In genomic region chr3:108256719-108257637, GRCm38 (mm10) we compare ENCODE assay signal across 8 mouse cellular contexts. TPM values are rescaled to one million over a fixed set of nuclear protein-coding genes. Genes with fewer than 3 reads are reported as not detected.
A peak's percentile ranks its signal among the peaks of the same experiment; 100 is the strongest.
DNase-seq lines count a peak whose midpoint lies in the region; ATAC-seq and TF ChIP-seq lines count a peak whose summit lies in the region.

Gene Psma5 (plus strand): TSS chr3:108256926.

- H3K4me2 ChIP-seq in kidney, embryonic 14.5 days (replicated peaks; ENCODE audit: low read depth, low read length) = peak within 1 kb of the TSS; percentile 67
- H3K4me2 ChIP-seq in limb, embryonic 15.5 days = peak within 1 kb of the TSS; percentile 66

- peaks cover 15% of the 10 kb centered on the region for H3K4me1 ChIP-seq in bone marrow macrophage, adult 2 months (ENCODE audit: control insufficient read depth, insufficient read depth, low read length)
- H3K4me1 ChIP-seq in embryonic fibroblast, embryonic 13.5 days (ENCODE audit: control insufficient read depth, insufficient read depth, low read length) = peaks cover 2% of the 10 kb centered on the region; the same call in 1 of the 2 replicates
- peaks cover 15% of the 10 kb centered on the region for H3K4me1 ChIP-seq in kidney, embryonic 14.5 days (ENCODE audit: control insufficient read depth, insufficient read depth, low read length)
- peaks cover 8% of the 10 kb centered on the region; the same call in 1 of the 2 replicates for H3K4me1 ChIP-seq in limb, embryonic 15.5 days

- no peaks in the 10 kb centered on the region for H3K9me3 ChIP-seq in kidney, embryonic 14.5 days (ENCODE audit: control insufficient read depth, low read length)
- H3K9me3 ChIP-seq in limb, embryonic 15.5 days = no peaks in the 10 kb centered on the region

- peak; percentile 98 for DNase-seq in A20 (ENCODE audit: low read depth, low spot score)
- DNase-seq in heart, adult 9 months (ENCODE audit: low spot score in 2 of 2) = peak; percentile 96 to 99
- peak; percentile 86 to 97 for DNase-seq in monocyte, adult 2 months (ENCODE audit: low read depth in 1 of 2, low spot score in 2 of 2)
- DNase-seq in spleen, postnatal 36 days (ENCODE audit: low spot score in 2 of 2) = peak; percentile 95 to 96

- H3K9ac ChIP-seq in kidney, embryonic 14.5 days (ENCODE audit: low read depth, low read length) = peak within 1 kb of the TSS; percentile 92
- peak within 1 kb of the TSS; percentile 62 for H3K9ac ChIP-seq in limb, embryonic 15.5 days

- peak within 1 kb of the TSS; percentile 56 for H3K27ac ChIP-seq in bone marrow macrophage, adult 2 months (ENCODE audit: insufficient read depth, low read depth, low read length)
- peak within 1 kb of the TSS; percentile 24 for H3K27ac ChIP-seq in embryonic fibroblast, embryonic 13.5 days (ENCODE audit: insufficient read depth, low read length)
- H3K27ac ChIP-seq in kidney, embryonic 14.5 days (ENCODE audit: low read depth, low read length) = peak within 1 kb of the TSS; percentile 30; the same call in 1 of the 2 replicates
- H3K27ac ChIP-seq in limb, embryonic 15.5 days = peak within 1 kb of the TSS; percentile 19

- peaks cover 4% of the 10 kb centered on the region; the same call in 1 of the 2 replicates for H3K36me3 ChIP-seq in kidney, embryonic 14.5 days (ENCODE audit: control insufficient read depth, insufficient read depth, low read length)
- peaks cover 7% of the 10 kb centered on the region for H3K36me3 ChIP-seq in limb, embryonic 15.5 days

- no peak for TF ChIP-seq POLR2A in bone marrow macrophage, adult 2 months (IDR thresholded peaks at IDR 0.05; ENCODE audit: borderline replicate concordance, low read depth, low read length)
- peak; percentile 55 for TF ChIP-seq POLR2A in embryonic fibroblast, embryonic 13.5 days (IDR thresholded peaks at IDR 0.05; ENCODE audit: low read depth, low read length)

- no peak for TF ChIP-seq CTCF in bone marrow macrophage, adult 2 months (IDR thresholded peaks at IDR 0.05; ENCODE audit: low read depth, low read length)
- TF ChIP-seq CTCF in embryonic fibroblast, embryonic 13.5 days (IDR thresholded peaks at IDR 0.05; ENCODE audit: borderline replicate concordance, insufficient read depth, low read length) = no peak

- H3K4me3 ChIP-seq in bone marrow macrophage, adult 2 months (ENCODE audit: insufficient read depth, low read length) = peak within 1 kb of the TSS; percentile 82
- H3K4me3 ChIP-seq in embryonic fibroblast, embryonic 13.5 days (ENCODE audit: insufficient read depth, low read length) = peak within 1 kb of the TSS; percentile 95
- peak within 1 kb of the TSS; percentile 99 for H3K4me3 ChIP-seq in kidney, embryonic 14.5 days (ENCODE audit: low read length)
- H3K4me3 ChIP-seq in limb, embryonic 15.5 days = peak within 1 kb of the TSS; percentile 53

- no peaks in the 10 kb centered on the region for H3K27me3 ChIP-seq in kidney, embryonic 14.5 days (ENCODE audit: control insufficient read depth, insufficient read depth, low read length)
- no peaks in the 10 kb centered on the region for H3K27me3 ChIP-seq in limb, embryonic 15.5 days

- peak; percentile 100 for ATAC-seq in kidney, embryonic 14.5 days (ENCODE audit: low FRiP score, low TSS enrichment)
- ATAC-seq in limb, embryonic 15.5 days (ENCODE audit: insufficient number of reproducible peaks, low FRiP score, low TSS enrichment, low read depth) = peak; percentile 99

- under 1% methylated on average over 78 of the region's 79 CpGs for WGBS in kidney, embryonic 14.5 days
- WGBS in limb, embryonic 15.5 days = under 1% methylated on average over 79 of the region's 79 CpGs

RNA-seq across cellular contexts. Expression of gene Psma5, which starts in this region (rescaled TPM):
- polyA plus RNA-seq in bone marrow macrophage, adult 2 months (2012; ENCODE audit: insufficient read depth, insufficient read length, missing spikeins) = 128 and 156 TPM in 2 replicates
- 118 and 123 TPM in 2 replicates for polyA plus RNA-seq in embryonic fibroblast, embryonic 13.5 days (2011; ENCODE audit: insufficient read length, low read depth, missing spikeins)
- polyA plus RNA-seq in kidney, embryonic 14.5 days (2014; fragmentation: Nextera tagmentation; extraction: Ambion mirVana) = 327 and 365 TPM in 2 replicates
- polyA plus RNA-seq in limb, embryonic 15.5 days (2015; fragmentation: Nextera tagmentation; extraction: Ambion mirVana) = 254 and 257 TPM in 2 replicates

Comparison
In these comparisons a context has a peak if more than half of its experiments do, and no peak if none do; other contexts are left out.
1. Peak in every context shown above with its lines: DNase-seq, ATAC-seq, H3K4me3 ChIP-seq and H3K27ac ChIP-seq.